Mouse (Mus musculus) liver, embryonic 16.5 days (tissue): ENCODE data around the gene Amotl2. TPM values are rescaled to one million over a fixed set of nuclear protein-coding genes. Genes with fewer than 3 reads are reported as not detected.

ENCODE experiments used
- ATAC-seq: fragments of 200-750 bp; cut with Nextera tagmentation; 2 replicates; pipeline ENCODE4 v1.8.0; 2017; ENCODE audit warnings: low read depth, mild to moderate bottlenecking, moderate number of reproducible peaks, moderate library complexity
- H3K27ac ChIP-seq: fragments of 300-500 bp; sonication (generic); 2 replicates; pipeline ENCODE4 v1.5.1; 2014; ENCODE audit warnings: mild to moderate bottlenecking, low read length
- H3K27me3 ChIP-seq: fragments of 300-500 bp; sonication (generic); 2 replicates; pipeline ENCODE4 v1.6.1; 2014; ENCODE audit warnings: low read depth, low read length, mixed read lengths; ENCODE audit not compliant: control insufficient read depth, insufficient read depth
- H3K36me3 ChIP-seq: fragments of 300-500 bp; sonication (generic); 2 replicates; pipeline ENCODE4 v1.6.1; 2014; ENCODE audit warnings: mild to moderate bottlenecking; ENCODE audit not compliant: control insufficient read depth, insufficient read depth
- H3K4me1 ChIP-seq: fragments of 300-500 bp; sonication (generic); 2 replicates; pipeline ENCODE4 v1.6.1; 2014; ENCODE audit warnings: low read depth, low read length, mixed read lengths; ENCODE audit not compliant: control insufficient read depth
- H3K4me2 ChIP-seq: fragments of 300-500 bp; sonication (generic); 2 replicates; pipeline ENCODE4 v1.6.1; 2014; ENCODE audit warnings: low read depth, low read length, mixed read lengths
- H3K4me3 ChIP-seq: fragments of 300-500 bp; sonication (generic); 2 replicates; pipeline ENCODE4 v1.5.1; 2014; ENCODE audit warnings: low read depth, mild to moderate bottlenecking, low read length
- H3K9ac ChIP-seq: fragments of 300-500 bp; sonication (generic); 2 replicates; pipeline ENCODE4 v1.6.1; 2014; ENCODE audit warnings: low read depth, low read length
- H3K9me3 ChIP-seq: fragments of 300-500 bp; sonication (generic); replicated peaks from 2 replicates; pipeline ENCODE4 v1.6.1; 2016; ENCODE audit warnings: low read length; ENCODE audit not compliant: control insufficient read depth
- WGBS: fragments of 180-500 bp; shearing (Covaris S2); extraction: QIAGEN DNeasy Blood & Tissue Kit; methylation state at CpG from one replicate; pipeline ENCODE4 v1.1.7; 2014; ENCODE audit not compliant: insufficient replicate concordance; 5-methylcytosine and 5-hydroxymethylcytosine counted together
- polyA plus RNA-seq: library from polyadenylated mRNA; unstranded; fragments of >200 nt; fragmentation: Nextera tagmentation; extraction: Ambion mirVana; gene quantifications from 2 replicates; pipeline ENCODE4 v1.2.1, GENCODE M21; 2015

Gene Amotl2
- polyA plus RNA-seq, 1 experiment from 2014 or later = 5.4 TPM

GRCm38 (mm10) chr9:102729093-102729845, 12.8 kb downstream of the Amotl2 start:
- H3K9me3 ChIP-seq = no peaks in the 10 kb centered on the region
- H3K4me2 ChIP-seq = no peak overlapping the region
- no peak for ATAC-seq
- no peak overlapping the region for H3K27ac ChIP-seq
- peaks cover 28% of the 10 kb centered on the region for H3K4me1 ChIP-seq
- H3K9ac ChIP-seq = no peak overlapping the region
- H3K36me3 ChIP-seq = peaks cover 4% of the 10 kb centered on the region
- 72% methylated on average over 21 of the region's 21 CpGs for WGBS
- no peaks in the 10 kb centered on the region for H3K27me3 ChIP-seq
- H3K4me3 ChIP-seq = no peak overlapping the region

- Histone ChIP-seq H3K4me1 (peaks cover 25% of the 10 kb centered on the region), H3K9me3 (no peaks in the 10 kb centered on the region), H3K9ac (no peak overlapping the region), H3K36me3 (peaks cover 4% of the 10 kb centered on the region), H3K27me3 (no peaks in the 10 kb centered on the region), H3K4me3 (no peak overlapping the region), H3K27ac (no peak overlapping the region), H3K4me2 (no peak overlapping the region)
- WGBS = 73% methylated on average over 14 of the region's 14 CpGs
- no peak for ATAC-seq
These were observed 13.5 kb downstream of the Amotl2 start for GRCm38 (mm10) chr9:102729876-102730413.

GRCm38 (mm10) chr9:102731044-102731471, 14.6 kb downstream of the Amotl2 start:
- H3K27ac ChIP-seq = no peak overlapping the region
- peaks cover 26% of the 10 kb centered on the region for H3K4me1 ChIP-seq
- no peak overlapping the region for H3K4me2 ChIP-seq
- WGBS = 24% methylated on average over 7 of the region's 7 CpGs
- H3K36me3 ChIP-seq = peaks cover 4% of the 10 kb centered on the region
- H3K27me3 ChIP-seq = no peaks in the 10 kb centered on the region
- ATAC-seq = no peak
- no peak overlapping the region for H3K4me3 ChIP-seq
- no peaks in the 10 kb centered on the region for H3K9me3 ChIP-seq
- no peak overlapping the region for H3K9ac ChIP-seq

GRCm38 (mm10) chr9:102731574-102732175, 15.2 kb downstream of the Amotl2 start:
- Histone ChIP-seq H3K9ac (no peak overlapping the region), H3K27me3 (no peaks in the 10 kb centered on the region), H3K27ac (no peak overlapping the region), H3K4me1 (peaks cover 27% of the 10 kb centered on the region), H3K4me3 (no peak overlapping the region), H3K36me3 (peaks cover 4% of the 10 kb centered on the region), H3K4me2 (no peak overlapping the region), H3K9me3 (no peaks in the 10 kb centered on the region)
- no peak for ATAC-seq
- WGBS = 48% methylated on average over 10 of the region's 10 CpGs

GRCm38 (mm10) chr9:102732326-102732865, 15.9 kb downstream of the Amotl2 start:
- Histone ChIP-seq H3K4me2 (no peak overlapping the region), H3K4me1 (peaks cover 24% of the 10 kb centered on the region), H3K4me3 (no peak overlapping the region), H3K36me3 (peaks cover 4% of the 10 kb centered on the region), H3K27me3 (no peaks in the 10 kb centered on the region), H3K27ac (no peak overlapping the region), H3K9me3 (no peaks in the 10 kb centered on the region), H3K9ac (no peak overlapping the region)
- ATAC-seq = no peak
- 53% methylated on average over 5 of the region's 5 CpGs for WGBS

- peak overlapping the region; percentile 26; the same call in 1 of the 2 replicates for H3K27ac ChIP-seq
- no peak overlapping the region for H3K4me2 ChIP-seq
- H3K4me1 ChIP-seq = peaks cover 15% of the 10 kb centered on the region
- H3K27me3 ChIP-seq = no peaks in the 10 kb centered on the region
- ATAC-seq = no peak
- H3K4me3 ChIP-seq = no peak overlapping the region
- H3K9ac ChIP-seq = no peak overlapping the region
- H3K36me3 ChIP-seq = peaks cover 4% of the 10 kb centered on the region; the same call in 1 of the 2 replicates
- H3K9me3 ChIP-seq = no peaks in the 10 kb centered on the region
- 61% methylated on average over 5 of the region's 5 CpGs for WGBS
These were observed 17.0 kb downstream of the Amotl2 start for GRCm38 (mm10) chr9:102733459-102733858.

- Histone ChIP-seq H3K36me3 (peaks cover 4% of the 10 kb centered on the region; the same call in 1 of the 2 replicates), H3K9ac (no peak overlapping the region), H3K4me3 (no peak overlapping the region), H3K27ac (peak overlapping the region; percentile 43; the same call in 1 of the 2 replicates), H3K4me2 (no peak overlapping the region), H3K27me3 (no peaks in the 10 kb centered on the region), H3K4me1 (peaks cover 15% of the 10 kb centered on the region), H3K9me3 (no peaks in the 10 kb centered on the region)
- no peak for ATAC-seq
- WGBS = 53% methylated on average over 9 of the region's 9 CpGs
These were observed 17.7 kb downstream of the Amotl2 start for GRCm38 (mm10) chr9:102733999-102734738.

- Histone ChIP-seq H3K27me3 (no peaks in the 10 kb centered on the region), H3K9me3 (no peaks in the 10 kb centered on the region), H3K4me3 (no peak overlapping the region), H3K27ac (peak overlapping the region; percentile 57), H3K4me1 (peaks cover 15% of the 10 kb centered on the region), H3K4me2 (no peak overlapping the region), H3K36me3 (peaks cover 4% of the 10 kb centered on the region; the same call in 1 of the 2 replicates), H3K9ac (no peak overlapping the region)
- peak; percentile 62 for ATAC-seq
- WGBS = 33% methylated on average over 1 of the region's 1 CpGs
These were observed 18.2 kb downstream of the Amotl2 start for GRCm38 (mm10) chr9:102734739-102735075.
